Mouse (Mus musculus): ENCODE measurements around the gene Itgad. TPM values are rescaled to one million over a fixed set of nuclear protein-coding genes. Genes with fewer than 3 reads are reported as not detected.

Gene Itgad
- polyA plus RNA-seq, 1 experiment from 2014 or later = not detected

Other genes starting within 250 kb of the Itgad start
- 31.0 and 39.7 TPM in 2 replicates for gene Kat8, start 241.9 kb upstream of the Itgad start, polyA plus RNA-seq (2016; fragmentation: Nextera tagmentation; extraction: Ambion mirVana)
- gene Prss8, start 224.3 kb upstream of the Itgad start, polyA plus RNA-seq (2016; fragmentation: Nextera tagmentation; extraction: Ambion mirVana) = 2.3 and 8.9 TPM in 2 replicates
- 10.9 and 13.0 TPM in 2 replicates for gene Prss36, start 207.7 kb upstream of the Itgad start, polyA plus RNA-seq (2016; fragmentation: Nextera tagmentation; extraction: Ambion mirVana)
- 280 and 362 TPM in 2 replicates for gene Fus, start 186.9 kb upstream of the Itgad start, polyA plus RNA-seq (2016; fragmentation: Nextera tagmentation; extraction: Ambion mirVana)
- 27.8 and 35.5 TPM in 2 replicates for gene Pycard, start 160.5 kb upstream of the Itgad start, polyA plus RNA-seq (2016; fragmentation: Nextera tagmentation; extraction: Ambion mirVana)
- gene Trim72, start 150.4 kb upstream of the Itgad start, polyA plus RNA-seq (2016; fragmentation: Nextera tagmentation; extraction: Ambion mirVana) = 0.40 and 1.2 TPM in 2 replicates
- gene Itgam, start 91.7 kb upstream of the Itgad start, polyA plus RNA-seq (2016; fragmentation: Nextera tagmentation; extraction: Ambion mirVana) = 0.06 and 0.25 TPM in 2 replicates
- 0.09 TPM in 1 of 2 replicates, not detected in the other for gene Gm49368, start 91.7 kb upstream of the Itgad start, polyA plus RNA-seq (2016; fragmentation: Nextera tagmentation; extraction: Ambion mirVana)
- 0.05 and 0.10 TPM in 2 replicates for gene Itgax, start 24.8 kb upstream of the Itgad start, polyA plus RNA-seq (2016; fragmentation: Nextera tagmentation; extraction: Ambion mirVana)
- gene Cox6a2, start 52.0 kb downstream of the Itgad start, polyA plus RNA-seq (2016; fragmentation: Nextera tagmentation; extraction: Ambion mirVana) = 258 and 459 TPM in 2 replicates
- 16.6 and 17.5 TPM in 2 replicates for gene Armc5, start 83.0 kb downstream of the Itgad start, polyA plus RNA-seq (2016; fragmentation: Nextera tagmentation; extraction: Ambion mirVana)
- 7.1 and 7.2 TPM in 2 replicates for gene 9130023H24Rik, start 83.7 kb downstream of the Itgad start, polyA plus RNA-seq (2016; fragmentation: Nextera tagmentation; extraction: Ambion mirVana)
- gene Tgfb1i1, start 92.4 kb downstream of the Itgad start, polyA plus RNA-seq (2016; fragmentation: Nextera tagmentation; extraction: Ambion mirVana) = 144 and 202 TPM in 2 replicates
- gene Slc5a2, start 111.3 kb downstream of the Itgad start, polyA plus RNA-seq (2016; fragmentation: Nextera tagmentation; extraction: Ambion mirVana) = 0.37 and 0.48 TPM in 2 replicates
- gene BC017158, start 143.8 kb downstream of the Itgad start, polyA plus RNA-seq (2016; fragmentation: Nextera tagmentation; extraction: Ambion mirVana) = 20.3 and 25.1 TPM in 2 replicates

Data from heart, embryonic 10.5 days (tissue).